8 mouse cellular contexts compared by ENCODE assay signal in the genomic region with DNA sequence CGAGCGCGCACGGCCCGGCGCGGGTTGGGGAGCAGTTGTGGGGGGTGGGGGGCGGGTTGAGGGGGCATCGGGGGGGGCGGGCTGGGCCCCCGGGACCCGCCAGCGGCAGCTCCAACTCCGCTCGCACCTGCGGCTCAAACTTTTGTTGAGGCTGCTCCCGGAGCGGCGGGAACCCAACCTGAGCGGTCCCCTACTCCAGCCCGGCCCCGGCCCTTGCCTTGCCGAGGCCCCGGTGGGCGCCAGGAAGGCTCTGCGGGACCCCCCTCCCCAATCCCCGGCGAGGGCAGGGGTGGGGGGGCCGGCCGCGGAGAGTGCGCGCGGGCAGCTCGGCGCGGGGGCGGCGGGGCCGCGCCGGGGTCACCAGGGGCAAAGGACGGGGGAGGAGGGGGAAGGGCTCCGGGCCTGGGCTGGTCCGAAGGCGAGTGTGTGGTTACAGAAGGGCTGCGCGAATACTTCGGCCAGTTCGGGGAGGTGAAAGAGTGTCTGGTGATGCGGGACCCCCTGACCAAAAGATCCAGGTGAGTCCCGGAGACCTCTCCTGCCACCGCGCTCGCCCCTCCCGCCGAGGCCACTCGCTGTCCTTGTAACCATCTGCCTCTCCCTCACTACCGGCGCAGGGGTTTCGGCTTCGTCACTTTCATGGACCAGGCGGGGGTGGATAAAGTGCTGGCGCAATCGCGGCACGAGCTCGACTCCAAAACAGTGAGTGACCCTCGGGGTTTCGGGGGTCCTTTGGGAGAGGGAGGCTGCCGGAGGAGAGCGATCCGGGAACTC. TPM values are rescaled to one million over a fixed set of nuclear protein-coding genes. Genes with fewer than 3 reads are reported as not detected.
A peak's percentile ranks its signal among the peaks of the same experiment; 100 is the strongest.
DNase-seq lines count a peak whose midpoint lies in the region; ATAC-seq and TF ChIP-seq lines count a peak whose summit lies in the region.

No protein-coding gene starts in this region.

- peak overlapping the region; percentile 85 for H3K4me2 ChIP-seq in kidney, embryonic 14.5 days (replicated peaks; ENCODE audit: low read depth, low read length)
- H3K4me2 ChIP-seq in hindbrain, postnatal 0 days (ENCODE audit: low read depth, low read length): peak overlapping the region; percentile 95
- peak overlapping the region; percentile 95 for H3K4me2 ChIP-seq in midbrain, embryonic 16.5 days (ENCODE audit: low read length)

- H3K27ac ChIP-seq in kidney, embryonic 14.5 days (ENCODE audit: low read depth, low read length): peak overlapping the region; percentile 89
- H3K27ac ChIP-seq in hindbrain, postnatal 0 days: peak overlapping the region; percentile 84
- peak overlapping the region; percentile 98 for H3K27ac ChIP-seq in midbrain, embryonic 16.5 days (ENCODE audit: low read length)

- ATAC-seq in kidney, embryonic 14.5 days (ENCODE audit: low FRiP score, low TSS enrichment): peak; percentile 36
- peak; percentile 6 for ATAC-seq in hindbrain, postnatal 0 days
- ATAC-seq in midbrain, embryonic 16.5 days: no peak
- ATAC-seq in granulocyte monocyte progenitor cell, adult 5-6 weeks (replicated peaks; ENCODE audit: poor library complexity, severe bottlenecking): no peak

- peak overlapping the region; percentile 96 for H3K4me3 ChIP-seq in kidney, embryonic 14.5 days (ENCODE audit: low read length)
- H3K4me3 ChIP-seq in hindbrain, postnatal 0 days (ENCODE audit: low read length): peak overlapping the region; percentile 96
- H3K4me3 ChIP-seq in midbrain, embryonic 16.5 days (ENCODE audit: low read depth, low read length): peak overlapping the region; percentile 96

- no peaks in the 10 kb centered on the region for H3K9me3 ChIP-seq in kidney, embryonic 14.5 days (ENCODE audit: control insufficient read depth, low read length)
- H3K9me3 ChIP-seq in hindbrain, postnatal 0 days (ENCODE audit: low read length): no peaks in the 10 kb centered on the region
- no peaks in the 10 kb centered on the region for H3K9me3 ChIP-seq in midbrain, embryonic 16.5 days (replicated peaks; ENCODE audit: control insufficient read depth, low read length, poor library complexity, severe bottlenecking)

- H3K9ac ChIP-seq in kidney, embryonic 14.5 days (ENCODE audit: low read depth, low read length): peak overlapping the region; percentile 99
- H3K9ac ChIP-seq in hindbrain, postnatal 0 days (replicated peaks; ENCODE audit: low read length): peak overlapping the region; percentile 98
- H3K9ac ChIP-seq in midbrain, embryonic 16.5 days (ENCODE audit: low read depth, low read length): peak overlapping the region; percentile 100

- under 1% methylated on average over 52 of the region's 73 CpGs for WGBS in kidney, embryonic 14.5 days
- WGBS in hindbrain, postnatal 0 days: under 1% methylated on average over 54 of the region's 73 CpGs
- WGBS in midbrain, embryonic 16.5 days: under 1% methylated on average over 52 of the region's 73 CpGs

- H3K27me3 ChIP-seq in kidney, embryonic 14.5 days (ENCODE audit: control insufficient read depth, insufficient read depth, low read length): peaks cover 5% of the 10 kb centered on the region; the same call in 1 of the 2 replicates
- H3K27me3 ChIP-seq in hindbrain, postnatal 0 days (ENCODE audit: insufficient read depth, low read length): no peaks in the 10 kb centered on the region
- H3K27me3 ChIP-seq in midbrain, embryonic 16.5 days (ENCODE audit: control insufficient read depth, insufficient read depth, low read depth, low read length): no peaks in the 10 kb centered on the region

- DNase-seq in kidney, adult 9 months: no peak
- DNase-seq in embryo, embryonic 9.5 days (ENCODE audit: extremely low spot score): peak; percentile 58
- DNase-seq in hindbrain, postnatal 0 days (ENCODE audit: low spot score): peak; percentile 23
- DNase-seq in layer of hippocampus, postnatal 36 days: no peak
- no peak for DNase-seq in urinary bladder, postnatal 25 days (ENCODE audit: low spot score)

- H3K4me1 ChIP-seq in kidney, embryonic 14.5 days (ENCODE audit: control insufficient read depth, insufficient read depth, low read length): peaks cover 32% of the 10 kb centered on the region
- peaks cover 38% of the 10 kb centered on the region for H3K4me1 ChIP-seq in hindbrain, postnatal 0 days (ENCODE audit: insufficient read depth, low read length)
- peaks cover 54% of the 10 kb centered on the region for H3K4me1 ChIP-seq in midbrain, embryonic 16.5 days (ENCODE audit: control insufficient read depth, insufficient read depth, low read length)

- TF ChIP-seq CTCF in hindbrain, postnatal 0 days (IDR thresholded peaks at IDR 0.05; ENCODE audit: low read depth): no peak

- peaks cover 22% of the 10 kb centered on the region for H3K36me3 ChIP-seq in kidney, embryonic 14.5 days (ENCODE audit: control insufficient read depth, insufficient read depth, low read length)
- no peaks in the 10 kb centered on the region for H3K36me3 ChIP-seq in hindbrain, postnatal 0 days (ENCODE audit: insufficient read depth, low read length)
- H3K36me3 ChIP-seq in midbrain, embryonic 16.5 days (ENCODE audit: control insufficient read depth, insufficient read depth, low read length): no peaks in the 10 kb centered on the region

RNA-seq across cellular contexts. Expression of gene Msi1, which starts 1.0 kb away (rescaled TPM):
- polyA plus RNA-seq in kidney, embryonic 14.5 days (2014; fragmentation: Nextera tagmentation; extraction: Ambion mirVana): 26.2 and 34.0 TPM in 2 replicates
- total RNA-seq in hindbrain, postnatal 0 days (2014; rRNA removed): 75.9 and 88.1 TPM in 2 replicates
- polyA plus RNA-seq in hindbrain, postnatal 0 days (2015; fragmentation: Nextera tagmentation; extraction: Ambion mirVana): 45.1 and 46.2 TPM in 2 replicates
- polyA plus RNA-seq in midbrain, embryonic 16.5 days (2015; fragmentation: Nextera tagmentation; extraction: Ambion mirVana): 47.9 and 53.7 TPM in 2 replicates
- total RNA-seq in granulocyte monocyte progenitor cell, adult 5-6 weeks (2014; fragmentation: Nextera tagmentation): not detected in 2 replicates
- total RNA-seq in granulocyte monocyte progenitor cell, adult 5-6 weeks (2017): not detected in 2 replicates
- 10 to 100 TPM; 52.1 to 53.0 TPM for total RNA-seq in layer of hippocampus, postnatal 36 days (2021)

RNA-seq across cellular contexts. Expression of gene Pla2g1b, which starts 35.7 kb away (rescaled TPM):
- 0.46 and 0.57 TPM in 2 replicates for polyA plus RNA-seq in kidney, embryonic 14.5 days (2014; fragmentation: Nextera tagmentation; extraction: Ambion mirVana)
- not detected in 2 replicates for total RNA-seq in hindbrain, postnatal 0 days (2014; rRNA removed)
- polyA plus RNA-seq in hindbrain, postnatal 0 days (2015; fragmentation: Nextera tagmentation; extraction: Ambion mirVana): not detected in 2 replicates
- polyA plus RNA-seq in midbrain, embryonic 16.5 days (2015; fragmentation: Nextera tagmentation; extraction: Ambion mirVana): not detected in 2 replicates
- total RNA-seq in granulocyte monocyte progenitor cell, adult 5-6 weeks (2014; fragmentation: Nextera tagmentation): not detected in 2 replicates
- not detected in 2 replicates for total RNA-seq in granulocyte monocyte progenitor cell, adult 5-6 weeks (2017)
- not detected for total RNA-seq in layer of hippocampus, postnatal 36 days (2021)

RNA-seq across cellular contexts. Expression of gene Sirt4, which starts 54.2 kb away (rescaled TPM):
- 16.4 and 20.9 TPM in 2 replicates for polyA plus RNA-seq in kidney, embryonic 14.5 days (2014; fragmentation: Nextera tagmentation; extraction: Ambion mirVana)
- 25.8 and 33.7 TPM in 2 replicates for total RNA-seq in hindbrain, postnatal 0 days (2014; rRNA removed)
- polyA plus RNA-seq in hindbrain, postnatal 0 days (2015; fragmentation: Nextera tagmentation; extraction: Ambion mirVana): 20.2 and 21.8 TPM in 2 replicates
- 32.3 and 32.7 TPM in 2 replicates for polyA plus RNA-seq in midbrain, embryonic 16.5 days (2015; fragmentation: Nextera tagmentation; extraction: Ambion mirVana)
- 9.2 and 23.1 TPM in 2 replicates for total RNA-seq in granulocyte monocyte progenitor cell, adult 5-6 weeks (2014; fragmentation: Nextera tagmentation)
- total RNA-seq in granulocyte monocyte progenitor cell, adult 5-6 weeks (2017): 2.9 and 7.1 TPM in 2 replicates
- 10 to 100 TPM; 46.4 to 50.7 TPM for total RNA-seq in layer of hippocampus, postnatal 36 days (2021)

Comparison
In these comparisons a context has a peak if more than half of its experiments do, and no peak if none do; other contexts are left out.
1. ATAC-seq: peak in kidney, embryonic 14.5 days (single experiment) and hindbrain, postnatal 0 days (single experiment); none in midbrain, embryonic 16.5 days (single experiment) and granulocyte monocyte progenitor cell, adult 5-6 weeks (single experiment).
2. DNase-seq: peak in embryo, embryonic 9.5 days (single experiment) and hindbrain, postnatal 0 days (single experiment); none in kidney, adult 9 months (single experiment), layer of hippocampus, postnatal 36 days (0 of 2) and urinary bladder, postnatal 25 days (single experiment).
3. RNA of gene Msi1, which starts 1.0 kb away (total RNA-seq): 75.9 to 88.1 TPM in hindbrain, postnatal 0 days and 52.1 to 53.0 TPM in layer of hippocampus, postnatal 36 days; not detected in granulocyte monocyte progenitor cell, adult 5-6 weeks; every median in the first group is over 10 times any median in the second.
4. Peak in every context shown above with its lines, with median percentiles within 50 percentile points of each other: H3K27ac ChIP-seq, H3K4me2 ChIP-seq, H3K4me3 ChIP-seq and H3K9ac ChIP-seq.